Mouse (Mus musculus) brain, embryonic 14.5 days (tissue): ENCODE data around the gene Arid4a.

Source experiments
- CTCF ChIP-seq: fragments of 200-500 bp; IDR thresholded peaks from 2 replicates; pipeline ENCODE4 v1.5.1; 2012; ENCODE audit warnings: inconsistent platforms, mild to moderate bottlenecking, moderate library complexity, borderline replicate concordance; ENCODE audit not compliant: insufficient read depth, insufficient read length; ENCODE audit errors: extremely low read depth
- POLR2A ChIP-seq: fragments of 200-500 bp; IDR thresholded peaks from 2 replicates; pipeline ENCODE4 v1.6.1; 2012; ENCODE audit warnings: mild to moderate bottlenecking, inconsistent platforms, borderline replicate concordance; ENCODE audit not compliant: poor library complexity, insufficient read depth, insufficient read length, severe bottlenecking; ENCODE audit errors: extremely low read depth

GRCm38 (mm10) chr12:71044488-71044887 lies 28.7 kb downstream of the Arid4a start:
- no peak for TF ChIP-seq CTCF
- TF ChIP-seq POLR2A: no peak
